Mouse (Mus musculus): ENCODE data around the gene Gstp1. TPM values are rescaled to one million over a fixed set of nuclear protein-coding genes. Genes with fewer than 3 reads are reported as not detected.

Gene Gstp1
- polyA plus RNA-seq, 1 experiment from 2014 or later = 573 TPM

GRCm38 (mm10) chr19:4027576-4027975 lies 10.2 kb downstream of the Gstp1 start:
- H3K27ac ChIP-seq (replicated peaks) = no peak overlapping the region
- no peaks in the 10 kb centered on the region for H3K36me3 ChIP-seq
- H3K9ac ChIP-seq = no peak overlapping the region
- H3K9me3 ChIP-seq = no peaks in the 10 kb centered on the region
- H3K4me3 ChIP-seq = no peak overlapping the region
- ATAC-seq (ENCODE audit: low FRiP score, low read depth) = no peak
- no peaks in the 10 kb centered on the region for H3K27me3 ChIP-seq
- H3K4me1 ChIP-seq (replicated peaks) = no peaks in the 10 kb centered on the region
- no peak overlapping the region for H3K4me2 ChIP-seq

- H3K27ac ChIP-seq (replicated peaks) = no peak overlapping the region
- peaks cover 8% of the 10 kb centered on the region; the same call in 1 of the 2 replicates for H3K4me1 ChIP-seq (replicated peaks)
- H3K36me3 ChIP-seq = no peaks in the 10 kb centered on the region
- H3K9ac ChIP-seq = no peak overlapping the region
- H3K27me3 ChIP-seq = no peaks in the 10 kb centered on the region
- ATAC-seq (ENCODE audit: low FRiP score, low read depth) = no peak
- no peak overlapping the region for H3K4me2 ChIP-seq
- 80% methylated on average over 7 of the region's 7 CpGs for WGBS
- no peak overlapping the region for H3K4me3 ChIP-seq
- no peaks in the 10 kb centered on the region for H3K9me3 ChIP-seq
Observed at GRCm38 (mm10) chr19:4023185-4023584, 14.6 kb downstream of the Gstp1 start.

GRCm38 (mm10) chr19:4018743-4019583 lies 18.8 kb downstream of the Gstp1 start:
- Histone ChIP-seq H3K4me2 (no peak overlapping the region; the same call in 1 of the 2 replicates), H3K27ac (replicated peaks) (no peak overlapping the region), H3K9me3 (no peaks in the 10 kb centered on the region), H3K9ac (no peak overlapping the region), H3K36me3 (no peaks in the 10 kb centered on the region), H3K27me3 (no peaks in the 10 kb centered on the region), H3K4me3 (no peak overlapping the region), H3K4me1 (replicated peaks) (peaks cover 8% of the 10 kb centered on the region; the same call in 1 of the 2 replicates)
- ATAC-seq (ENCODE audit: low FRiP score, low read depth) = peak; percentile 86
- 25% methylated on average over 18 of the region's 18 CpGs for WGBS

- no peak overlapping the region for H3K4me2 ChIP-seq
- WGBS = 76% methylated on average over 10 of the region's 10 CpGs
- no peaks in the 10 kb centered on the region for H3K36me3 ChIP-seq
- no peaks in the 10 kb centered on the region for H3K9me3 ChIP-seq
- no peak overlapping the region for H3K9ac ChIP-seq
- no peak overlapping the region for H3K4me3 ChIP-seq
- H3K27ac ChIP-seq (replicated peaks) = no peak overlapping the region
- H3K27me3 ChIP-seq = no peaks in the 10 kb centered on the region
- peaks cover 8% of the 10 kb centered on the region; the same call in 1 of the 2 replicates for H3K4me1 ChIP-seq (replicated peaks)
- ATAC-seq (ENCODE audit: low FRiP score, low read depth) = no peak
Observed at GRCm38 (mm10) chr19:4017921-4018587, 19.7 kb downstream of the Gstp1 start.

GRCm38 (mm10) chr19:4015635-4016034 lies 22.1 kb downstream of the Gstp1 start:
- H3K9me3 ChIP-seq = no peaks in the 10 kb centered on the region
- no peaks in the 10 kb centered on the region for H3K27me3 ChIP-seq
- no peaks in the 10 kb centered on the region for H3K36me3 ChIP-seq
- H3K4me3 ChIP-seq = no peak overlapping the region
- 56% methylated on average over 5 of the region's 5 CpGs for WGBS
- peaks cover 21% of the 10 kb centered on the region for H3K4me1 ChIP-seq (replicated peaks)
- ATAC-seq (ENCODE audit: low FRiP score, low read depth) = no peak
- H3K27ac ChIP-seq (replicated peaks) = no peak overlapping the region
- no peak overlapping the region for H3K9ac ChIP-seq
- H3K4me2 ChIP-seq = no peak overlapping the region

- H3K27ac ChIP-seq (replicated peaks) = no peak overlapping the region
- no peaks in the 10 kb centered on the region for H3K9me3 ChIP-seq
Observed at GRCm38 (mm10) chr19:4014802-4015201, 23.0 kb downstream of the Gstp1 start.

GRCm38 (mm10) chr19:4013066-4013465 lies 24.7 kb downstream of the Gstp1 start:
- Histone ChIP-seq H3K4me3 (peak overlapping the region; percentile 84), H3K27me3 (no peaks in the 10 kb centered on the region), H3K4me2 (peak overlapping the region; percentile 49), H3K9me3 (no peaks in the 10 kb centered on the region), H3K27ac (replicated peaks) (no peak overlapping the region), H3K9ac (no peak overlapping the region; the same call in 1 of the 2 replicates), H3K4me1 (replicated peaks) (peaks cover 12% of the 10 kb centered on the region), H3K36me3 (peaks cover 15% of the 10 kb centered on the region)
- no peak for ATAC-seq (ENCODE audit: low FRiP score, low read depth)
- 19% methylated on average over 9 of the region's 9 CpGs for WGBS

More at GRCm38 (mm10) chr19:4014802-4015201, 23.0 kb downstream of the Gstp1 start:
- Histone ChIP-seq H3K27me3 (no peaks in the 10 kb centered on the region), H3K4me3 (no peak overlapping the region), H3K4me1 (replicated peaks) (peaks cover 21% of the 10 kb centered on the region), H3K9ac (no peak overlapping the region), H3K36me3 (peaks cover 1% of the 10 kb centered on the region; the same call in 1 of the 2 replicates), H3K4me2 (no peak overlapping the region)
- no peak for ATAC-seq (ENCODE audit: low FRiP score, low read depth)

- Histone ChIP-seq H3K27me3 (no peaks in the 10 kb centered on the region), H3K9me3 (no peaks in the 10 kb centered on the region), H3K36me3 (peaks cover 21% of the 10 kb centered on the region), H3K4me1 (replicated peaks) (peaks cover 12% of the 10 kb centered on the region), H3K27ac (replicated peaks) (peak within 1 kb of the TSS; percentile 81), H3K4me2 (peak within 1 kb of the TSS; percentile 69), H3K4me3 (peak within 1 kb of the TSS; percentile 84), H3K9ac (peak within 1 kb of the TSS; percentile 80)
- under 1% methylated on average over 45 of the region's 45 CpGs for WGBS
- ATAC-seq (ENCODE audit: low FRiP score, low read depth) = peak; percentile 99
Observed at GRCm38 (mm10) chr19:4012432-4013022, 25.3 kb downstream of the Gstp1 start, which contains the start of gene Ndufv1. TSS of gene Ndufv1 (minus strand) at chr19:4012806.

- H3K9me3 ChIP-seq = no peaks in the 10 kb centered on the region
- WGBS = 92% methylated on average over 5 of the region's 5 CpGs
- H3K27me3 ChIP-seq = no peaks in the 10 kb centered on the region
- no peak overlapping the region for H3K9ac ChIP-seq
- peaks cover 12% of the 10 kb centered on the region for H3K4me1 ChIP-seq (replicated peaks)
- H3K4me2 ChIP-seq = no peak overlapping the region
- H3K27ac ChIP-seq (replicated peaks) = no peak overlapping the region
- peaks cover 34% of the 10 kb centered on the region for H3K36me3 ChIP-seq
- no peak overlapping the region for H3K4me3 ChIP-seq
- ATAC-seq (ENCODE audit: low FRiP score, low read depth) = no peak
Observed at GRCm38 (mm10) chr19:4011086-4011485, 26.7 kb downstream of the Gstp1 start.

GRCm38 (mm10) chr19:4005971-4006370 lies 31.8 kb downstream of the Gstp1 start:
- no peak overlapping the region for H3K4me2 ChIP-seq
- peaks cover 38% of the 10 kb centered on the region for H3K36me3 ChIP-seq
- H3K9ac ChIP-seq = no peak overlapping the region
- H3K4me3 ChIP-seq = no peak overlapping the region
- 94% methylated on average over 8 of the region's 8 CpGs for WGBS
- H3K9me3 ChIP-seq = no peaks in the 10 kb centered on the region
- no peaks in the 10 kb centered on the region for H3K27me3 ChIP-seq
- ATAC-seq (ENCODE audit: low FRiP score, low read depth) = no peak
- H3K27ac ChIP-seq (replicated peaks) = no peak overlapping the region
- peaks cover 12% of the 10 kb centered on the region for H3K4me1 ChIP-seq (replicated peaks)

- peaks cover 38% of the 10 kb centered on the region for H3K36me3 ChIP-seq
- no peak for ATAC-seq (ENCODE audit: low FRiP score, low read depth)
Observed at GRCm38 (mm10) chr19:4005091-4005490, 32.7 kb downstream of the Gstp1 start.

GRCm38 (mm10) chr19:4004331-4004730 lies 33.5 kb downstream of the Gstp1 start:
- Histone ChIP-seq H3K4me2 (no peak overlapping the region), H3K27ac (replicated peaks) (no peak overlapping the region), H3K4me3 (no peak overlapping the region), H3K9me3 (no peaks in the 10 kb centered on the region), H3K27me3 (no peaks in the 10 kb centered on the region), H3K9ac (no peak overlapping the region), H3K4me1 (replicated peaks) (peaks cover 19% of the 10 kb centered on the region), H3K36me3 (peaks cover 33% of the 10 kb centered on the region)
- no peak for ATAC-seq (ENCODE audit: low FRiP score, low read depth)
- WGBS = 83% methylated on average over 15 of the region's 15 CpGs

More at GRCm38 (mm10) chr19:4005091-4005490, 32.7 kb downstream of the Gstp1 start:
- no peaks in the 10 kb centered on the region for H3K27me3 ChIP-seq
- H3K4me2 ChIP-seq = no peak overlapping the region
- peaks cover 12% of the 10 kb centered on the region for H3K4me1 ChIP-seq (replicated peaks)
- H3K9me3 ChIP-seq = no peaks in the 10 kb centered on the region
- WGBS = 94% methylated on average over 9 of the region's 9 CpGs
- H3K27ac ChIP-seq (replicated peaks) = no peak overlapping the region
- no peak overlapping the region for H3K4me3 ChIP-seq
- no peak overlapping the region for H3K9ac ChIP-seq

All from hindbrain, embryonic 15.5 days (tissue).